Mouse (Mus musculus): ENCODE results near the gene Ap1b1. TPM values are rescaled to one million over a fixed set of nuclear protein-coding genes. Genes with fewer than 3 reads are reported as not detected.

Gene Ap1b1
- polyA plus RNA-seq, 1 experiment from 2014 or later = 41.8 TPM

- Histone ChIP-seq H3K9me3 (ENCODE audit: control insufficient read depth, low read length) (no peaks in the 10 kb centered on the region), H3K4me2 (replicated peaks; ENCODE audit: low read depth) (no peak overlapping the region), H3K4me3 (ENCODE audit: low read depth, low read length) (no peak overlapping the region), H3K9ac (ENCODE audit: low read length) (no peak overlapping the region), H3K27ac (replicated peaks) (no peak overlapping the region), H3K4me1 (replicated peaks; ENCODE audit: control insufficient read depth, insufficient read depth) (no peaks in the 10 kb centered on the region), H3K36me3 (ENCODE audit: control insufficient read depth, insufficient read depth, low read length) (peaks cover 2% of the 10 kb centered on the region; the same call in 1 of the 2 replicates), H3K27me3 (ENCODE audit: control insufficient read depth, insufficient read depth, low read length) (no peaks in the 10 kb centered on the region)
- ATAC-seq (ENCODE audit: low FRiP score, low TSS enrichment) = no peak
- WGBS = 79% methylated on average over 4 of the region's 4 CpGs
- TF ChIP-seq EP300 (optimal IDR thresholded peaks at IDR 0.05) (no peak), CTCF (IDR thresholded peaks at IDR 0.05; ENCODE audit: low read depth) (no peak)
- no peak for DNase-seq (ENCODE audit: low spot score)
Observed at GRCm38 (mm10) chr11:5002826-5003225, 16.2 kb downstream of the Ap1b1 start.

GRCm38 (mm10) chr11:5005528-5005927 lies 18.9 kb downstream of the Ap1b1 start:
- ATAC-seq (ENCODE audit: low FRiP score, low TSS enrichment) (no peak), DNase-seq (ENCODE audit: low spot score) (no peak)
- H3K36me3 ChIP-seq (ENCODE audit: control insufficient read depth, insufficient read depth, low read length) = peaks cover 2% of the 10 kb centered on the region; the same call in 1 of the 2 replicates
- H3K9ac ChIP-seq (ENCODE audit: low read length) = no peak overlapping the region
- no peak overlapping the region for H3K4me3 ChIP-seq (ENCODE audit: low read depth, low read length)
- no peaks in the 10 kb centered on the region for H3K27me3 ChIP-seq (ENCODE audit: control insufficient read depth, insufficient read depth, low read length)
- TF ChIP-seq EP300 (optimal IDR thresholded peaks at IDR 0.05) (no peak), CTCF (IDR thresholded peaks at IDR 0.05; ENCODE audit: low read depth) (no peak)
- no peaks in the 10 kb centered on the region for H3K9me3 ChIP-seq (ENCODE audit: control insufficient read depth, low read length)
- H3K27ac ChIP-seq (replicated peaks) = no peak overlapping the region
- no peak overlapping the region for H3K4me2 ChIP-seq (replicated peaks; ENCODE audit: low read depth)
- WGBS = 82% methylated on average over 2 of the region's 2 CpGs
- H3K4me1 ChIP-seq (replicated peaks; ENCODE audit: control insufficient read depth, insufficient read depth) = no peaks in the 10 kb centered on the region

- Histone ChIP-seq H3K27ac (replicated peaks) (no peak overlapping the region), H3K4me1 (replicated peaks; ENCODE audit: control insufficient read depth, insufficient read depth) (no peaks in the 10 kb centered on the region), H3K9me3 (ENCODE audit: control insufficient read depth, low read length) (no peaks in the 10 kb centered on the region), H3K27me3 (ENCODE audit: control insufficient read depth, insufficient read depth, low read length) (no peaks in the 10 kb centered on the region), H3K4me2 (replicated peaks; ENCODE audit: low read depth) (no peak overlapping the region), H3K4me3 (ENCODE audit: low read depth, low read length) (no peak overlapping the region), H3K9ac (ENCODE audit: low read length) (no peak overlapping the region), H3K36me3 (ENCODE audit: control insufficient read depth, insufficient read depth, low read length) (peaks cover 2% of the 10 kb centered on the region; the same call in 1 of the 2 replicates)
- ATAC-seq (ENCODE audit: low FRiP score, low TSS enrichment) (no peak), DNase-seq (ENCODE audit: low spot score) (no peak)
- WGBS = 32% methylated on average over 1 of the region's 1 CpGs
- no peak for TF ChIP-seq EP300 (optimal IDR thresholded peaks at IDR 0.05)
- no peak for TF ChIP-seq CTCF (IDR thresholded peaks at IDR 0.05; ENCODE audit: low read depth)
Observed at GRCm38 (mm10) chr11:5007186-5007585, 20.6 kb downstream of the Ap1b1 start.

GRCm38 (mm10) chr11:5008867-5009266 lies 22.2 kb downstream of the Ap1b1 start:
- 61% methylated on average over 3 of the region's 3 CpGs for WGBS
- H3K4me3 ChIP-seq (ENCODE audit: low read depth, low read length) = no peak overlapping the region
- no peaks in the 10 kb centered on the region for H3K4me1 ChIP-seq (replicated peaks; ENCODE audit: control insufficient read depth, insufficient read depth)
- no peak for ATAC-seq (ENCODE audit: low FRiP score, low TSS enrichment)
- no peak for TF ChIP-seq EP300 (optimal IDR thresholded peaks at IDR 0.05)
- TF ChIP-seq CTCF (IDR thresholded peaks at IDR 0.05; ENCODE audit: low read depth) = no peak
- no peak overlapping the region for H3K27ac ChIP-seq (replicated peaks)
- 0 out of 2 replicates have a peak, but pooled peaks cover 3% of the 10 kb centered on the region for H3K36me3 ChIP-seq (ENCODE audit: control insufficient read depth, insufficient read depth, low read length)
- DNase-seq (ENCODE audit: low spot score) = no peak
- no peaks in the 10 kb centered on the region for H3K27me3 ChIP-seq (ENCODE audit: control insufficient read depth, insufficient read depth, low read length)
- no peaks in the 10 kb centered on the region for H3K9me3 ChIP-seq (ENCODE audit: control insufficient read depth, low read length)
- H3K9ac ChIP-seq (ENCODE audit: low read length) = no peak overlapping the region
- no peak overlapping the region for H3K4me2 ChIP-seq (replicated peaks; ENCODE audit: low read depth)

- DNase-seq (ENCODE audit: low spot score) (no peak), ATAC-seq (ENCODE audit: low FRiP score, low TSS enrichment) (no peak)
- 42% methylated on average over 3 of the region's 3 CpGs for WGBS
- Histone ChIP-seq H3K9me3 (ENCODE audit: control insufficient read depth, low read length) (no peaks in the 10 kb centered on the region), H3K9ac (ENCODE audit: low read length) (no peak overlapping the region), H3K4me1 (replicated peaks; ENCODE audit: control insufficient read depth, insufficient read depth) (no peaks in the 10 kb centered on the region), H3K4me3 (ENCODE audit: low read depth, low read length) (no peak overlapping the region), H3K36me3 (ENCODE audit: control insufficient read depth, insufficient read depth, low read length) (0 out of 2 replicates have a peak, but pooled peaks cover 4% of the 10 kb centered on the region), H3K27me3 (ENCODE audit: control insufficient read depth, insufficient read depth, low read length) (no peaks in the 10 kb centered on the region), H3K27ac (replicated peaks) (peak overlapping the region; percentile 13; the same call in 1 of the 2 replicates), H3K4me2 (replicated peaks; ENCODE audit: low read depth) (no peak overlapping the region)
- TF ChIP-seq CTCF (IDR thresholded peaks at IDR 0.05; ENCODE audit: low read depth) (no peak), EP300 (optimal IDR thresholded peaks at IDR 0.05) (no peak)
Observed at GRCm38 (mm10) chr11:5009354-5010074, 22.9 kb downstream of the Ap1b1 start.

- no peak for ATAC-seq (ENCODE audit: low FRiP score, low TSS enrichment)
- Histone ChIP-seq H3K4me1 (replicated peaks; ENCODE audit: control insufficient read depth, insufficient read depth) (no peaks in the 10 kb centered on the region), H3K9ac (ENCODE audit: low read length) (no peak overlapping the region), H3K4me3 (ENCODE audit: low read depth, low read length) (no peak overlapping the region), H3K36me3 (ENCODE audit: control insufficient read depth, insufficient read depth, low read length) (0 out of 2 replicates have a peak, but pooled peaks cover 4% of the 10 kb centered on the region), H3K27ac (replicated peaks) (peak overlapping the region; percentile 13; the same call in 1 of the 2 replicates), H3K27me3 (ENCODE audit: control insufficient read depth, insufficient read depth, low read length) (no peaks in the 10 kb centered on the region), H3K4me2 (replicated peaks; ENCODE audit: low read depth) (no peak overlapping the region), H3K9me3 (ENCODE audit: control insufficient read depth, low read length) (no peaks in the 10 kb centered on the region)
- WGBS = 71% methylated on average over 1 of the region's 1 CpGs
- no peak for TF ChIP-seq EP300 (optimal IDR thresholded peaks at IDR 0.05)
- no peak for TF ChIP-seq CTCF (IDR thresholded peaks at IDR 0.05; ENCODE audit: low read depth)
- DNase-seq (ENCODE audit: low spot score) = no peak
Observed at GRCm38 (mm10) chr11:5010205-5010604, 23.6 kb downstream of the Ap1b1 start.
